Mouse (Mus musculus) gastrocnemius, postnatal 36 days (tissue): ENCODE measurements around the gene Cggbp1. TPM values are rescaled to one million over a fixed set of nuclear protein-coding genes. Genes with fewer than 3 reads are reported as not detected.
"Not testable (repeated sequence)": the region's sequence is repeated elsewhere in the genome, so short reads cannot be mapped to it uniquely, and the experiment has no call there.

Experiments
- DNase-seq, 2 experiments: peaks; one replicate each; pipeline ENCODE4 v3.0.0; 2022
- intact Hi-C: fragments of 180-260 bp; cut with DNase I; formaldehyde crosslinking; loops from one replicate; pipeline ENCODE4 v1.15.1; 2025
- long read RNA-seq, 2 experiments: library from polyadenylated mRNA; stranded (forward); transcript quantifications; one replicate each; pipeline ENCODE4 v2.0.0; 2021
- total RNA-seq, 2 experiments: library from RNA; stranded (reverse); gene quantifications; 2 replicates each; pipeline ENCODE4 v1.2.3; 2021

The Cggbp1 gene
- total RNA-seq: 10 to 100 TPM; 20.2 to 20.6 TPM
- long read RNA-seq, experiment 1, full-length matches to known transcripts: 13 of 27 reads
- long read RNA-seq, experiment 1, partial matches to known transcripts: 3 of 27 reads
- long read RNA-seq, experiment 1, other reads (novel, unspliced or antisense): 11 of 27 reads
- long read RNA-seq, experiment 2, full-length matches to known transcripts: 16 of 25 reads
- long read RNA-seq, experiment 2, partial matches to known transcripts: 1 of 25 reads
- long read RNA-seq, experiment 2, other reads (novel, unspliced or antisense): 8 of 25 reads

GRCm38 (mm10) chr16:64851563-64852362 lies at the start of gene Cggbp1, which contains the start of gene Zfp654:
Gene Cggbp1 (plus strand): TSS chr16:64851996.
Gene Zfp654 (minus strand): TSS chr16:64851652.
- intact Hi-C loops: loop anchor here (2.0 kb wide), 1 partner anchor 81 kb away; the partner anchor contains the start of gene 4930453N24Rik
- DNase-seq: peak; percentile 99 to 100

DNA sequence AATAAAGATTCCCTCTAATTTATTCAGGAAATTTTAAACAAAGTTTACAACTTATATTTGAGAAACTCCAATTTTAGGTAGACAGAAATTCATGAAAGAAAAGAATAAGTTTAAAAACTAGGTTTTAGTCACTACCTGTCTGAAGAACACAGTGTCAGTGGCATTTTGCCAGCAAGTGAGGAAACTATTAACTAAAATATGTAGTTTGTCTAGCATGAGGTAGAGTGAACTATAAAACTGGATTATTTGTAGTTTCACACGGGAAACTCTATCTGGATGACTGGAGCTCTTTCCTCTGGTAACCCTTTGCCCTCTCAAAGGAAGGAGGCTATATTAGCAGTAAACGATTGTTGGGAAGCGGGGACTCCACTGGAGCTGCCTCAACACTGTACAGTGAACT lies 48.8 kb upstream of the Cggbp1 start:
- intact Hi-C loops: no loop called here
- DNase-seq: no peak

DNA sequence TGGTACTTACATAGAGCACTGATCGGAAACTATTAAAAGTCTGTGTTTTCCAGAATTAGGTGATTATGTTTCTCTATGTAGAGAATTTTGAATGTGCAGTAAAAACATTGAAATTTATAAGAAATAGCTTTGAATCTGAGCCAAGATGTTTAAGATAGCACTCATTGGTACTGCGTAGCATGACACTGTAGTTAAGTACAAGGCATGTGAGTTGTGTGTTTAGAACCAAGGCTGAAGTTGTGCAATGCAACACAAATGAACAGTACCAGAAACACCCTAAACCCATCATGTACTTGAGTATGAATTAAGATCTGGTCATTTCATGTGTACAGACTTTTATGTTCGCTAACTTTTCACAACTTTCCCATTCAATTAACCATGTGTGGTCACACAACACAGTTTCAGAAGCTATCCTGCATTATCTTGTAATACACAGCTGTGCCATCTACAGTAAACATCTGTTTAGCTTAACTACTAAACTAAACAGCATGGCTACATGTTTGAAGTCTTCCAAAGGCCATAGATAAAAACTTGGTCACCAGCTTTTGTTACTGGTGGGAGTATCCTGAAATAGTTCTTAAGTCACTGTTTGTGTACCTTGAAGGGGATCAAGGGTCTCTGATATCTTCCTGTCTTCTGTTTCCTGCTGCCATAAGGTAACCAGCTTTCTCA lies 34.6 kb upstream of the Cggbp1 start:
- intact Hi-C loops: no loop called here
- DNase-seq: no peak

DNA sequence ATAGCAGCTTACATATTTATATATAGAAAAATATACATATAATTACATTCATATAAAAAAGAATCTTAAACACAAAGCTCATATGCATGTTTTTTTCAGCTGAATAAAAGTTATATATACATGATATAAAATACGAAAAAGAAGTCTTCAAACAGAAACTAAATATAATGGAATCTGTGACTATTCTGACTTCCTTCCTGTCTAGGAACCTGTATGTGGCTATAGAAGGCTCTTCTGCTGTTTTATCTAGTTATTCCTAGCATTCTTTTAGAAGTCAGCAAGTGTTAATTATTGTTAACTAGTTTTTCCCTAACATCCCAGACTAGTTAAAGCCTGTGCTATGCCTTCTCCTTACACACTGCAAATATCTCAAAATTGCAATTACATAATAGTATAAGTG lies 27.9 kb upstream of the Cggbp1 start:
- intact Hi-C loops: no loop called here
- DNase-seq: no peak

GRCm38 (mm10) chr16:64824474-64824873 lies 27.3 kb upstream of the Cggbp1 start:
- intact Hi-C loops: no loop called here
- no peak for DNase-seq

- intact Hi-C loops: no loop called here
- no peak for DNase-seq
Measured at GRCm38 (mm10) chr16:64830291-64830690, 21.5 kb upstream of the Cggbp1 start.

GRCm38 (mm10) chr16:64835996-64836545 lies 15.7 kb upstream of the Cggbp1 start:
- DNase-seq: no peak
- intact Hi-C loops: no loop called here

DNA sequence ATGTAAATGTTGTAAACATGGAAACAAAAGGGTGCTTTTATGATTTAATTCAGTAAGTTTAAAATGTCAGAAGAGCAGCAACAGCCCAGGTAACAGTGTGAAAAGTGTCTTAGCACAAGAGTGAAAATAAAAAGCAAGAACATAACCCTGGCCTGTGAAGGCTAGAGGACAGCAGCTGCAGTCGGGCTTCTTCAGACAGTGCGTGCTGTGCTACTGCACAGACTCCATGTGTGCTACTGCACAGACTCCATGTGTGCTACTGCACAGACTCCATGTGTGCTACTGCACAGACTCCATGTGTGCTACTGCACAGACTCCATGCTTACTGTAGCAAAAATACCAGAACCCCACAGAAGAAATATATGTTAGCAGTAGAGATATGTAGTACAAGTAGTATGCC lies 15.1 kb upstream of the Cggbp1 start:
- intact Hi-C loops: no loop called here
- DNase-seq: no peak

GRCm38 (mm10) chr16:64841481-64842373 lies 10.1 kb upstream of the Cggbp1 start:
- intact Hi-C loops: no loop called here
- DNase-seq: no peak

- DNase-seq: no peak
- intact Hi-C loops: no loop called here
Measured at GRCm38 (mm10) chr16:64842374-64842729, 9.4 kb upstream of the Cggbp1 start.

DNA sequence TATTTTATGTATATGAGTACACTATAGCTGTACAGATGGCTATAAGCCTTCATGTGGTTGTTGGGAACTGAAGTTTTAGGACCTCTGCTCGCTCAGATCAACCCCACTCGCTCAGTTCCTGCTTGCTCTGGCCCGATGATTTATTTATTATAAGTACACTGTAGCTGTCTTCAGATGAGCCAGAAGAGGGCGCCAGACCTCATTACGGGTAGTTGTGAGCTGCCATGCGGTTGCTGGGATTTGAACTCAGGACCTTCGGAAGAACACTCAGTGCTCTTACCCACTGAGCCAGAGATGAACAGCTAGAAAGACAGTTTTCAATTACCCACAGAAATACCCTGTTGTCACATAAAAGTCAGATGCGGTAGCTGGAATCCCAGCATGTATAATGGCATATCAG lies 5.8 kb upstream of the Cggbp1 start:
- intact Hi-C loops: no loop called here
- no peak for DNase-seq

GRCm38 (mm10) chr16:64850287-64851084 lies 1.3 kb upstream of the Cggbp1 start:
- peak; percentile 8 to 17 for DNase-seq
- intact Hi-C loops: loop anchor here (2.0 kb wide), 1 partner anchor 80 kb away; the partner anchor contains the start of gene 4930453N24Rik

DNA sequence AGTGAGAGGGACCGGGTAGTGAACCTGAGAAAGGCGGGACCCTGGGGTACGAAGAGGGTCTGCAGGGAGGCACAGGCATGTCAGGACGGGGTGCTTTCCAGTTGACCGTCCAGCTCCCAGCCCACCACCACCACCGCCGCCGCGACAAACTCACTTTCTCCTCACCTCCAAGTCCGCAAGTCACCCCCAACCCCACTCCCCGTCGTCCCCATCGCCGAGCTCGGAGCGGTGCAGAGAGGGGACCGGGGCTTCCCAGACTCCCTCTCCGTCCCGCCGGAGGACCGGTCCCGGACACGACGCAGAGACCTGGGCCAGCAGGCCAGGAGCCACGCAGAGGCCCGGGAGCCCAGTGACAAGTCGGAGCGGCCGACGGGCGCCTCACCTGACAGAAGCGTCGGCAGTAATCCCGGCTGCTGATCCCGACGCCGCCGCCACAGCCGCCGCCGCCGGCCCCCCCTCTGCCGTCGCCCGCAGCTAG lies 672 bp upstream of the Cggbp1 start:
- DNase-seq: no peak
- intact Hi-C loops: loop anchor here (2.0 kb wide), 1 partner anchor 80 kb away; the partner anchor contains the start of gene 4930453N24Rik

- intact Hi-C loops: no loop called here
- peak; percentile 34 to 35 for DNase-seq
Measured at GRCm38 (mm10) chr16:64852441-64852871, 660 bp downstream of the Cggbp1 start.

GRCm38 (mm10) chr16:64852891-64853290 lies 1.1 kb downstream of the Cggbp1 start:
- intact Hi-C loops: no loop called here
- no peak for DNase-seq

- DNase-seq: no peak
- intact Hi-C loops: no loop called here
Measured at GRCm38 (mm10) chr16:64856946-64857345, 5.2 kb downstream of the Cggbp1 start.

DNA sequence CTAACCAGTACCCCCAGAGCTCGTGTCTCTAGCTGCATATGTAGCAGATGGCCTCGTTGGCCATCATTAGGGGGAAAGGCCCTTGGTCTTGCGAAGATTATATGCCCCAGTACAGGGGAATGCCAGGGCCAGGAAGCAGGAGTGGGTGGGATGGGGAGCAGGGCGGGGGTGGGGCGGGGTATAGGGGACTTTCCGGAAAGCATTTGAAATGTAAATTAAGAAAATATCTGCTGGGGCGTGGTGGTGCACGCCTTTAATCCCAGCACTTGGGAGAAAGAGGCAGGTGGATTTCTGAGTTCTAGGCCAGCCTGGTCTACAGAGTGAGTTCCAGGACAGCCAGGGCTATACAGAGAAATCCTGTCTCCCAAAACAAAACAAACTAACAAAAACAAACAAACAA lies 14.0 kb downstream of the Cggbp1 start:
- DNase-seq, intact Hi-C loops: not testable (repeated sequence)

DNA sequence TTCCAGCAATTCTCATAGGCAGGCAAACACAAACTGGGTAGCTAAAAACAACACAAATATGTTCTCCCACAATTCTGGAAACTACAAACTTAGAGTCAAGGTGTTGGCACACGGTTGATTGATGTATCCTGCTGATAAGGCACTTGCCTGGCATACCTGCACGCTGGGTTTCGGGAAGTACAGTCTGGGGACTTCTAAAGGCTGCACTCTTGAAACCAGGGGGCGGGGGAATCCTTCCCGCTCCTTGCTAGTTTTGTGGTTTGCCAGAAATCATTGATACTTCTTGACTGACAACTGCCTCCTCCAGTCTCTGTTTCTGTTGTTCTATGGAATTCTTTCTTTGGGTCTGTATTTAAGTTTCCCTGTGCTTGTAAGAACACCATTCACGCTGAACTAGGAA lies 16.8 kb downstream of the Cggbp1 start:
- no peak for DNase-seq
- intact Hi-C loops: no loop called here

DNA sequence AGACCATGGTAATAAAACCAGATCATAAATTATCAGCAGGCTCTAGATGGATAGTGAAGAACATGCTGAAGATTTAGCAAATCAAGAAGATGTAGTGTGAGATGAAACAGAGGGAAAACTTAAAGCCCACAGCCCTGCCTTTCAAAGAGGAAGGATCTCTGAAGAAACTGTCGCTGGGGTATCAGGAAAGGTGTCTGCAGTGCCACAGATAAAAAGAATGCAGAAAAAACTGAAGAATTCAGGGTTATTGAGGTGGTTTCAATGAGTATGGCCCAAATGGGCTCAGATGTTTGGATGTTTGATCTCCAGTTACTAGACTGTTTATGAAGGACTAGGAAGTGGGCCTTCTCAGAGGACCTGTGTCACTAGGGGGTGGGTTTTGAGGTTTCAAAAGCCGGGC lies 17.8 kb downstream of the Cggbp1 start:
- no peak for DNase-seq
- intact Hi-C loops: no loop called here
